Mouse (Mus musculus) leukemia stem cell, adult 10-12 weeks (primary cell): ENCODE results near the gene Srek1. TPM values are rescaled to one million over a fixed set of nuclear protein-coding genes. Genes with fewer than 3 reads are reported as not detected.

Experiments
- polyA plus RNA-seq: library from polyadenylated mRNA; stranded (reverse); fragments of >175 nt; gene quantifications from 2 replicates; pipeline ENCODE4 v1.2.3, GENCODE M21; 2012; ENCODE audit warnings: low replicate concordance

Gene Srek1
- 14.4 and 15.9 TPM in 2 replicates for polyA plus RNA-seq

DNA sequence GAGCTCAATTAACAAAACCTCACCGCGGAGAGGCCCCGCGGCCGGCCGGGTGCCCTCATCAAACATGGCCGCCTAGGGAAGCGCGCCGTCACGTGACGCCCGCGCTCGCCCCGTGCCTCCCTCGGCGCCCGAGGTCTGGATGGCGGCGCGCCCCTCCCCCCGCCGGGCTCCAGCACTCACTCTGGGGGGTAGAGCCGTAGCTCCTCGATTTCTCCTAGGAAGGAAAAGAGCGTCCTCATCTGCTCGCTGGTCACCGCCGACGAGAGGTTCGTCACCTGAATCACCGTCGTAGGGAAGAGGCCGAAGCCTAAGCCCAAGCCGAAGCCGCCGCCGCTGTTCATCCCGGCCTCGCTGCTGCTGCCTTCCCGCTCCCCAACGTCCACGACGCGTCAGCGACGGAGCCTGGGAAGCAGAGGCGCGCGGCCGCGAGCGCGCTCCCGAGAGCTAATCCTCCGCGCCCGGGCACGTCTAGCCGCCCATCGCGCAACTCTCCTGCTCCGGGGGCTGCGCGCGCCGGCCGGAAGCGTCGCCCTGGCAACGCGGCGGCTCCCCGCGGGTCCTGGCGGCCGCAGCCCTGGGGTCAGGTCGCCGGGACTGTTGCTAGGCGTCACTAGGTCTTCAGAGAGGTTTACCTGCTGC lies at the start of gene Srek1:
Gene Srek1 (minus strand): TSS at position 490 of the 639 bp plus-strand sequence.

Other genes starting within 250 kb of the Srek1 start
- gene Erbin, start 145.9 kb upstream of the Srek1 start, polyA plus RNA-seq = 5.0 and 7.4 TPM in 2 replicates